Mouse (Mus musculus) urinary bladder, postnatal 4 days (tissue): ENCODE data around the gene Adamts8.

Experiments used
- DNase-seq, 2 experiments: peaks; one replicate each; pipeline ENCODE4 v3.0.0; 2021 to 2022; ENCODE audit warnings: low spot score in 2 of 2

The Adamts8 gene

GRCm38 (mm10) chr9:30980467-30980866 lies 38.1 kb downstream of the Adamts8 start:
- no peak for DNase-seq

GRCm38 (mm10) chr9:30985782-30986181 lies 43.4 kb downstream of the Adamts8 start:
- no peak for DNase-seq

- DNase-seq: no peak
Measured at GRCm38 (mm10) chr9:30993106-30993505, 50.7 kb downstream of the Adamts8 start.

- peak in 1 of 2 experiments; percentile 18 for DNase-seq
Measured at GRCm38 (mm10) chr9:30996590-30997562, 54.5 kb downstream of the Adamts8 start.

DNA sequence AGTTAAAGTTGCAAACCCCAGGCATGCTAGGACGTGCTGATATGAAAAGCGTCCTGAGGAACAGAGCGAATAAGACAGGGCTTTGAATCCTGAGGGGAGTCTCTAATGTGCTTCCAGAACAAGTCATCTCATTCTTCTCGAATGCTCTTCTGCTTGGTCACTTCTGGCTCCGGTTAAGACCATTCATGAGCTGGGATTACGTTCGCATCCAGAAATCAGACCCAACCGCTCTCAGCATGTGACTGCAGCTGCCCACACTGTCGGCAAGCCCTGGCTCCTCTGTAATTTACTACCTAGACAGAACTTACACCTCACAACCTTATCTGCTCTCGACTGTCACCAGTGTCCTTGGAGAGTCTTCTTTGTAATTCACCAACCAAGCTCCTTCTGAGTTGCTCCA lies 58.3 kb downstream of the Adamts8 start:
- DNase-seq: no peak

- no peak for DNase-seq
Measured at GRCm38 (mm10) chr9:31002528-31002927, 60.2 kb downstream of the Adamts8 start.

DNA sequence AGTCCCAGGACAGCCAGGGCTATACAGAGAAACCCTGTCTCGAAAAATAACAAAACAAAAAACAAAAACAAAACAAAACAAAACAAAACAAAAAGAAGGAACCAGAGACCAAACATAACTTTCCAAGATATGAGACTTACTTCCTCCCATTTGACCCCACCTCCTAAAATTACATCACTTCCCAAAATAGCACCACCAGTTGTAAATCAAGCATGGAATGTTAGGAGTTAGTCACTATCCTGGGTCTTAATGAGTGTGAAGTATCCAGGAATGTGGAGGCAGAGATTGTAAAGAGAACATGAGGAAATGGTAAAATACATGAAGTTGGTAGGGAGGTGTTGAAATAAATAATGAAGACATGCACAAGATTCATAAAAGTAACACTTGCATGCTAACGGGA lies 67.0 kb downstream of the Adamts8 start:
- DNase-seq: no peak

DNA sequence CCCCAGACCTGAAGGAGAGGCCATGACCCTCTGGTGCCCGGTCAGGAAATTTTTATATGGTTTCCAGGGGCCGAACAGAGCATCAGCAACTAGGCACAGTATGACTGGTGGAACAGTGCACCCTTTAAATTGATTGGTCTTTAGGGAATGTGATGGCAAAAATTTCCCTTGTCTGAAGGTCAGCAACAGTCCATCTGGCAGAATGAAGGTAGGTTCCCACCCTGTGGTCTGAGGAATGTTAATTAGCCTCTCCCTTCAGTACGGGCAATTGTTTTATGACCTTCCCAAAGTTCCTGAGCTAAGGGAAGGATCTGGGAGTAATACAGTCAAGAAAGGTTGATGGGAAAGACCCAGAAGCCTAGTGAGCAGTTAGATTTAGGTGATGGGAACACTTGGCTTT lies 67.7 kb downstream of the Adamts8 start:
- DNase-seq: no peak

DNA sequence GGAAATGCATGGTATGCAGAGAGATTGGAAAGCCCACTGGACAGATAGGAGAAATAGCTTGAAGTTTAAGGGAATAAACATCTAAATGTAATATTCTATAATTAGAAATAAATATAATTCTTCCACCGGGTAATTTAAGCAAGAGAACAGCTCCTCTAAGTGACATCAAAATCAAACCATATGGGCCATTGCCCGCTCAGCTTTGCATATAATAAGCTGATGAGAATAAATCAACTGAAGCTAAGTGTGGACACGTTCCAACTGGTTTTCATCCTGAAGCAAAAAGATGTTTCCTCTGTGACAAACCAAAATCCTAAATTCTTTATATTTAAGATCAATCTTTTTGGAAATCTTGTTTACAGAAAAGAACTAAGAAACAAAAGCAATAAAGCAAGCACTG lies 68.4 kb downstream of the Adamts8 start:
- DNase-seq: no peak

DNA sequence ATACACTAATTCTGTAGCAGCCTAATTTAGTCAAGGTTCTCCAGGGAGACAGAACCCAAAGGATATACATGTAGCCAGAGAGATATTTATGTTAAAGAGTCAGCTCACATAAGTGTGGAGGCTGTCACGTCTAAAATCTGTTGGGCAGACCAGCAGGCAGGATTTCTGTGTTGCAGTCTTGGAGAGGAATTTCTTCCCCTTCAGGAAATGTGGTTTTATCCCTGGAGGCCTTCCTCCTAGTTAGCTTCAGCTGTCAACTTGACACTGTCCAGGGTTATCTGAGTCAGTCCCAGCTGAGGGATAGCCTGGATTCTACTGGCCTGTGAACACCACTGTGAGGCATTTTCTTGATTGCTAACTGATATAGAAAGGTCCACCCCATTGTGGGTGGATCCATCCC lies 69.2 kb downstream of the Adamts8 start:
- DNase-seq: no peak

- DNase-seq: no peak
Measured at GRCm38 (mm10) chr9:31012674-31013073, 70.3 kb downstream of the Adamts8 start.

DNA sequence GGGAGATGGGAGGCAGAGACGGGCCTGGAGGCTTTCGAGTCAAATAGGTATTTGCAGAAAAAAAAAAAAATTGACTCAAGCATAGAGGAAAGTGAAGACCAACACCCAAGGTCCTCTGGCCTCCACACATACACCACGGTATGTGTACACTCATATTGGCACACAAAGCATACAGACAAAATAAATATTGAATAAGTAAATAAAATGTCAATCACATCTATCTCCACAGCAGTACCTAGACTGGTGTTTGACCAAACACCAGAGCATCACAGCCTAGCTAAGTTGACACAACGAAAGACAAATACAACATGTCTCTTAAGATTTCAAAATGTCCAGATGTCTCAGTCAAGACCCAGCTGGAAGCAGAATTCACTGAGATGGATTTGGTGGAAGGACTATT lies 71.1 kb downstream of the Adamts8 start:
- DNase-seq: no peak
